Mouse (Mus musculus) megakaryocyte, embryonic 14.5 days (primary cell): Measurements from ENCODE around the gene Tmem119.

Source experiments
- FLI1 ChIP-seq: IDR thresholded peaks from 2 replicates; pipeline ENCODE4 v1.6.1; 2012; ENCODE audit warnings: low read length, inconsistent platforms, mixed read lengths
- GATA1 ChIP-seq: IDR thresholded peaks from 3 replicates; pipeline ENCODE4 v1.6.1; 2012; ENCODE audit warnings: mixed read lengths, low read length, inconsistent platforms, borderline replicate concordance

DNA sequence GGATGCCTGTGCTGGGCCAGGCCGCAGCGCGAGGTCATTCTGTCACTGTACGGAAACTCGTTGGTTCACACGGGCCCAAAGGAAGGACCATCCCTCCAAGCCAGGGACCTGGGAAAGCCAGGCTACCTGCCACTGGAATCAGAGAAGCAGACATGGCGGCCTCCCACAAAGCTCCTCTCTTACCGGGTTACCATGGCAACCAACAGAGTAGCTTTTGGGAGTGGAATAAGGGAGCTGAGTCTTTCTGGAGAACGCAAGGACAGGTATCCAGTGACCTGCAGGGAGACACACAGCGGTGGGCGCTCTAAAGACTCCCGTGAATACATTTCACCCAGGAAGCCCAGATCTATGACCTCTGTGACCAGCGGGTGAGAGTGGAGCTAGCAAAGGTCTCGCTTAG lies 18.3 kb upstream of the Tmem119 start:
- TF ChIP-seq GATA1 (no peak), FLI1 (no peak)
